Mouse (Mus musculus) spleen, adult 2 months (tissue): Measurements from ENCODE around the gene Mtfr2.

ENCODE experiments used
- CTCF ChIP-seq: fragments of 200-500 bp; IDR thresholded peaks from 2 replicates; pipeline ENCODE4 v1.5.1; 2011; ENCODE audit warnings: mild to moderate bottlenecking, inconsistent platforms; ENCODE audit not compliant: insufficient read depth, insufficient read length, insufficient replicate concordance; ENCODE audit errors: extremely low read depth
- POLR2A ChIP-seq: fragments of 200-500 bp; IDR thresholded peaks from 2 replicates; pipeline ENCODE4 v1.6.1; 2011; ENCODE audit warnings: low read depth, low read length, inconsistent platforms

DNA sequence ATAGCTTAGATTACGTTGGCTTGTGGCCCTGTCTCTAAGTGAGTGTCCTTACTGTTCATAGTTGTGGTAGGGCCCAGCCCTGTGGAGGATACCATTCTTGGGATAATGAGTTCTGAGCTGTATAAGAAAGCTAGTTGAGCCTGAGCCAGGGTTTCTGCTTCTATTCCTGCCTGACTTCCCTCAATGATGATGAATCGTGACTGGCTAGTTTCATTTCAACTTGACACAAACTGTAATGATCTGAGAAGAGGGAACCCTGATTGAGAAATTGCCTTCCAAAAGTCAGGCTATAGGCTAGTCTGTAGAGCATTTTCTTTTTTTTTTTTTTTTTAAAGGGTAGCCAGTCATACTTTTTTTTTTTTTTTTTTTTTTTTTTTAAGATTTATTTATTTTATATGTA, 1.3 kb downstream of the Mtfr2 start:
- no peak for TF ChIP-seq CTCF
- no peak for TF ChIP-seq POLR2A
